Mouse (Mus musculus) lung, postnatal 0 days (tissue): Measurements from ENCODE around the gene Nudt16l1.

ENCODE experiments used
- CTCF ChIP-seq: IDR thresholded peaks from 2 replicates; pipeline ENCODE4 v1.5.1; 2016; ENCODE audit warnings: antibody characterized with exemption, mild to moderate bottlenecking
- EP300 ChIP-seq: IDR thresholded peaks from 2 replicates; pipeline ENCODE4 v1.6.1; 2016; ENCODE audit warnings: antibody characterized with exemption, mild to moderate bottlenecking, control low read depth

DNA sequence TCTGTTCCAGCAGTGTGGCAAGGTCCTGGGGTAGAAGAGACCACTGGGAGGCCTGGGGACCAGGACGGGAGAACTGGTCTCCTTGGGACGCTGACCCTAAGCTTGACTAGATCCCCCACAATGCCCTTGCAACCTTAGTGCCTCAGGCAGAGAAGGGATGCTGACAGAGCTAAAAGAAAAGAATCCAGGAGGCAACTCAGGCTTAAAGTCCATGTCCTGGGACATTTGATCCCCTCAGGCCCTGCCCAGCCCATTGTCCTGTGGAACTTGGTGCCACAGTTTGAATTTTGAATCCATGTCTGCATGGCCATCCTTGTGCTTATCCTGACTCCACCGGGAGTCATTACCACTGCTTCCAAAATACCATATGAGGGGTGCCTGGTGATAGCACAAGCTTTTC lies 7.6 kb downstream of the Nudt16l1 start:
- TF ChIP-seq EP300, result no peak
- TF ChIP-seq CTCF, result no peak
